Mouse (Mus musculus) heart, adult 2 months (tissue): ENCODE measurements at regions not wholly inside any gene's neighbourhood (a gene's known extent, or its start where the extent isn't known, plus 50 kb on each side); places are given as distances from the start of the nearest gene placed in this dataset.
"Not testable (repeated sequence)": the region's sequence is repeated elsewhere in the genome, so short reads cannot be mapped to it uniquely, and the experiment has no call there.

ENCODE experiments used
- CTCF ChIP-seq: fragments of 200-600 bp; IDR thresholded peaks from 2 replicates; pipeline ENCODE4 v1.8.1; 2022; ENCODE audit warnings: antibody characterized with exemption, mild to moderate bottlenecking, moderate library complexity
- EP300 ChIP-seq: fragments of 200-500 bp; IDR thresholded peaks from 2 replicates; pipeline ENCODE4 v1.6.1; 2011; ENCODE audit warnings: low read depth, low read length, control low read depth; ENCODE audit not compliant: insufficient read depth
- POLR2A ChIP-seq: fragments of 200-500 bp; IDR thresholded peaks from 2 replicates; pipeline ENCODE4 v1.6.1; 2011; ENCODE audit warnings: mild to moderate bottlenecking, low read depth, low read length, control low read depth; ENCODE audit not compliant: insufficient read depth

GRCm38 (mm10) chr6:47651385-47651718 is 56.2 kb upstream of the Ezh2 start:
- not testable (repeated sequence) for TF ChIP-seq CTCF, POLR2A, EP300
